Mouse (Mus musculus) olfactory bulb, adult 2 months (tissue): ENCODE results near the gene Naa38.
"Not testable (repeated sequence)": the region's sequence is repeated elsewhere in the genome, so short reads cannot be mapped to it uniquely, and the experiment has no call there.

Source experiments
- CTCF ChIP-seq: fragments of 200-500 bp; IDR thresholded peaks from 2 replicates; pipeline ENCODE4 v1.5.1; 2012; ENCODE audit warnings: low read depth, mild to moderate bottlenecking, low read length, moderate library complexity; ENCODE audit not compliant: insufficient read depth
- POLR2A ChIP-seq: fragments of 200-500 bp; IDR thresholded peaks from 2 replicates; pipeline ENCODE4 v1.6.1; 2012; ENCODE audit warnings: mild to moderate bottlenecking, low read depth, low read length, moderate library complexity; ENCODE audit not compliant: insufficient read depth

DNA sequence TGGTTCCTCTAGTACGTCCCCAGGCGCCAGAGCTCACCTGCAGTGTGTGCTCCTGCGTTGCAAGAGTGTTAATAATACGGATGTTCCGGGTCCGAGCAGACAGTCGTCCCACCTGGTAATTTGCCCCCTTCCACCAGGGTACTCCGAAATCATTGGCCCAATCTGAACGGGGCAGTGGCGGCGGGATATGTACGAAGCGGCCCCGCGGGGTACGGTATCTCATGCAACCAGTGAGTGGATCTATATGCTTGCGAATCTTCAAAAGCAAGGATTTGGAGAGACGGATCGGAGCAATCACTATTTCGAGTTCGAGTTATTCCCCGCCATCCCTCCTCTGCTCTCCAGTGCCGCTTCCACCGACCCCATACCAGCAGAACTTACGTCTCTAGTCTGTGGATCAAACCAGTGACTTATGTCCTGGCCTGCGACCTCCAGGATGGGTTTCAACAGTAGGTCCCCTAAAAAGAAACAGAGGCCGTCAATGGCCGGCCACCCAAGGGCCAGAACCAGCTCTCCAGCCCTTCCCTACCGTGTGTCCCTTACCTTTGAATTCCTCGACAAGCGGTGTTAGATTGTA, 608 bp upstream of the Naa38 start:
- not testable (repeated sequence) for TF ChIP-seq POLR2A, CTCF
